Mouse (Mus musculus) ovary, adult 18-20 months (tissue): ENCODE results near the gene Xrcc2.
"Not testable (repeated sequence)": the region's sequence is repeated elsewhere in the genome, so short reads cannot be mapped to it uniquely, and the experiment has no call there.

Source experiments
- DNase-seq: peaks from one replicate; pipeline ENCODE4 v3.0.0; 2022; ENCODE audit warnings: low spot score, mixed read lengths

Xrcc2 gene

DNA sequence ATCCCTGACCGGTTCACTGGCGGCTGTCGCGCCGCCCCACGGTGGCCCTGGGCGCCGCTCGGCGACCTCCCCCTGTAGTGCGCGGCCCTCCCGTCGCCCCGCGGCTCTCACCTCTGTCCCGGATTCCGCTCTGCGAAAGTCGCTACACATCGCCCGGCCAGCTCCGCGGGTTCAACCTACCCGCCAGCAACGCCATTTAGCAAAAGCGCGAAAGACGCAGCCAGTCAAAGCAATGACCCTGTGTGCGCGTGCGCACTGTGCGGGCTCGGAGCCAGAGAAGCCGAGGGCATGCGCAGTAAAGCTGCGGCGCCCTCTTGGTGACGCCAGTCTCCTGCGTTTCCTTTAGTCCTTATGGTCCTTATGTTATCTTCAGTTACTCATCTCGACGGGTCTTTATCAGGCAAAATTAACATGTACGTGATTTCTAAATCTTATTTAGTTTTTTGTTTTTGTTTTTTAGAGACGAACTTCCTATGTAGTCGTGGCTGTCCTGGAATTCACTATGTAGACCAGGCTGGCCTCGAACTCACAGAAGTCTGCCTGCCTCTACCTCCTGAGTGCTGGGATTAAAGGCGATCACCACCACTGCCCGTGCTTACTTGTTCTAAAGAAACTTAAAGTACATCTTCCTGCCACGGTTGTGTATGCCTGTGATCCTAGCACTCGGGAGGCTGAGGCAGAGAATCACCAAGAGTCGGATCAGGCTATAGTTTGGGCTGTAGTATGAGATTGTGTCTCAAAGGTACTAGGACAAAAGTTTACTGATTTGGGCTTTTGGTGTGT, at the start of gene Xrcc2:
Xrcc2 (minus strand) TSS at position 259 of the 783 bp plus-strand sequence.
- DNase-seq = peak; percentile 90

DNA sequence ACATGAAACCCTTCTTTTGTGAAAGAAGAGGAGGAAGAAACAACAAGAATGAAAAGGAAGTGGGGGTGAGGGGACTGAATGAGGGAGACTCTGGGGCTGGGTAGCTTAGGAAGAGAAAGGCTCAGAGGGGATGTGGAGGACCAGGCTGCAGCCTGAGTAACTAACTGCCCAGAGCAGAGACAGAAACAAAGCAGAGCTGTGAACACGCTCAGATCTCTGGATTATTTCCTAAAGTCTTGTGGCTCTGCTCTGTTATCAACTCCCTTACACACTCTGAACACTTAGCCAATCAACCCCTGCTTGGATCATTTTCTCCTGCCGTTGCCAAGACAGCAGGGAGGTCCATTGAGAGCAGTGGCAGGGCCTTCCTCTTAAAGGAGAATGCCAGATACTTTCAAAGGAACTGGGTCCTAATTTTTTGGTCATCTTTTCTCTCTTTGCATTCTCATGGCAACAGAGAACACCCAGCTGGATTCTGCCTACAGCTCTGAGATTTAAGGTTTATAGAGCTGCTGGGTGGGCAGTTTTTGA, 48.7 kb upstream of the Xrcc2 start:
- DNase-seq = peak; percentile 34

DNA sequence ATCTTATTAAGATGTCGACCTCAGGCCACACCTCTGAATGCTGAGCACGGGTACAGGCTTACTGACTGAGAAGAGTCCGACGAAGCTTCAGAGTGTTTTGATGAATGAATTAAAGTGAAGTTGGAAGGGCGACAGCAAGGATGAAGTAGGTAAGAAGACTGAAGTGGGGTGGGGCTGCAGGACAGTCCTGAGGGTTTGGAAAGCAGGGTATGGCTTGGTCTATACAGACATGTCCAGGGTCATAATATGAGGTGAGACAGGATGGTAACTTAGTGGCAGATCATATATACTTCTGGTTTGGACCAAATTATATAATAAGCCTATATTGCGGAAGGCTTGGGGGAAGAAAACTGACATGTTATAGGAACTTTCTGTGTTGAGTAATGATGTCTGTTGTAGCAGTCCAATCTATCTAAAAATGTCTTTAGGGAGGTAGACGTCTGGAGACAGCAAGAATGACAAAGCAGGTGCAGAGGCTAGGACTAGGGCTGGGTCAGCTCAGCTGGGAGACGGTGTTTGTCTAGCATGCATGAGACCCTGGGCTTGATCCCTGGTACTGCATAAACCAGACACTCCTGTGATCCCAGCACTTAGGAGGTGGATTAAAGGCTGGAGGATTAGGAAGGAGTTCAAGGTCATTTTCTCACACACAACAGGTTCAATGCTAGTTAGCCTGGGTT, 48.1 kb upstream of the Xrcc2 start:
- DNase-seq = no peak

DNA sequence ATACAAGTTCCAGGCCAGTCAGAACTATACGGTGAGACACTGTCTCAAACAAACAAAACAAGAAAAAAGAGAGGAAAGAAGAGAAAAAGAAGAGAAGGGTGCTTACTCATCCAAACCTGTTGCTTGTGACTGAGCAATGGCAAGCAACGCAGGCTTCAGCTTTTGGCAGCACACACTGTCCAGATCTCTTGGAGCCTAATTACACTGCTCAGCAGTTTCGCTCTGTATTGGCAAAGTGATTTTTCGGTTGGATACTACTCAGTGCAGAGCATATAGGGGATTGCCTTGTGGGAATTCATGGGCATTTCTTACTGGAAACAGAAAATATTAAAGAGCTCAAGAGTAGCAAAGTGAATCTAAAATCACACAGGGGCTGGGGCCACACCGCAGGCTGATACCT, 47.2 kb upstream of the Xrcc2 start:
- no peak for DNase-seq

DNA sequence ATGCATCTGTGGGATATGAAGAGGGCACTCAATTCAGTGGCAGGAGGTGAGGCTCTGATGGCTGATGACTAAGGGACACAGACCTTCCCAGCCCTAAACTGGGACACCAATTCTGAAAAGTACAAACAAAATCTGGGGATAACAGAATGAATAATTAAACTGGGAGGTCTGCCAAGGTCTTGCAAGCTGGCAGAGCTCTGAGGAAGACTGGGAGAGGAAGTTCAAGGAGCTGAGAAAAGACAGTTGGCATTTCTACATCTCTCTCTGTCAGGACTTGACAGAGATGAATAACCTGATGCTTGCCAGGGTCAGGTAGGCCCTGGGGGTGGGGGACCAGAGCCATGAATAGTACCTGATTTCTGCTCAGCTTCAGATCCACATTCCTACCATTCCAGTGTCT, 45.9 kb upstream of the Xrcc2 start:
- DNase-seq = peak; percentile 38

DNA sequence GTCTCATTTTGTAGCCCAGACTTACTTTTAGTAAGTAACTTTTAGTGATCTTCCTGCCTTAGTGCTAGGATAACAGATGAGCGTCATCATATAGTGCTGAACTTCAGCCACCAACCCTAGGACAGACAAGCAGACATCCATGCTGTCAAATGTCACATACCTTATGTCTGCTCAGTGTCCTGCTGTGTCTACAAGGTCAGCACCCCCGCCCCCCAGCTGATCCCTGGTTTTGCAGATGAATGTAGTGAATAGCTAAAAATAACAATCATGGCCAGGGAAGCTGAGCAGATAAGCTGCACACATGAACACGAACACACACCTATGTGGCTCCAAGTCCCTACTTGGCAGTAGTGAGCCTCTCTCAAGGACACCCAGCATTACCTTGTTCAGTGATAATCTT, 43.0 kb upstream of the Xrcc2 start:
- no peak for DNase-seq

DNA sequence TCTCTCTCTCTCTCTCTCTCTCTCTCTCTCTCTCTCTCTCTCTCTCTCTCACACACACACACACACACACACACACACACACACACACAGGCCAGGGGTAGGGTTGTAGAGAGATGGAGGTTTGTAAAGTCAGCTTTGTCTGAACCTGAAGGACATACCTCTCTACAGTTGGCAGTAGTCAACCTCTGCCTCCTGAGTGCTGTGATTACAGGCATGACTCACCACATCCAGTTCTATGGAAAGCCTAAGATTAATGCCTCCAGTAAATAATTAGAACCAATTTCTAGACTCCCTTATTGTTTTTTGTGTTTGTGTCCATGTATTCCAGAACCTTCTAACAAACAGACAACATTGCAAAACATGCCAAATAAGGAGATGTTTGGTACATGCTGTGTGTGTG, 42.3 kb upstream of the Xrcc2 start:
- no peak for DNase-seq

DNA sequence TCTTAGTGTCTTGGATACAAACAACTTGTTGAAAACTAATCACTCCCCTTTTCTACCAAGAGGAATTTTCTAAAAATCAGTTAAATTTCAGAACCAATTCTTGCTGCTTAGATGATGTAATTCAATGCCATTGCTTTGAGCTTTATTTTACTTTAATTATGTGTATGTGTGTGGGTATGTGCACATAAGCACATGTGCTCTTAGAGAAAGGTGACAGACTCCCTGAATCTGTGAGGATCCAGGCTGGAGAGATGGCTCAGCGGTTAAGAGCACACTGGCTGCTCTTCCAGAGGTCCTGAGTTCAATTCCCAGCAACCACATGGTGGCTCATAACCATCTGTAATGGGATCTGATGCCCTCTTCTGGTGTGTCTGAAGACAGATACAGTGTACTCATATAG, 33.3 kb upstream of the Xrcc2 start:
- DNase-seq = not testable (repeated sequence)

DNA sequence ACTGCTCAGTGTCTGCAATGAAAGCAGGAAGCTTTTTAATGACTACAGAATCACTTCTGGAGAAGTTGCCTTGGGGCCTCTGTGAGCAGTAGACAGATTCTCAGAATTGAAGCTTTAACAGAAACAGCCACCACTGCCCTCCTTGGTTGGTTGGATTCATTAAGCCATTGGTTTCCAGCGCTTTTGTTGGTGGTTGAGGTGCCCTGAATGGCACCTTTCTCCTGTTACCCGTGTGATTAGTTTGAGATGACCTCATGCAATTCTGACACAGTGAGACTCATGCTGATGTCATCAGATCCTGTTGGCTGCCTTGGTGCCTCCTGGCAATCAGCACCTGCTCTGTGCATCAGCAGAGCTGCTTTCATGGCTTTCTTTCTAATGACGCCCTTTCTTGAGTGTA, 32.8 kb upstream of the Xrcc2 start:
- no peak for DNase-seq

DNA sequence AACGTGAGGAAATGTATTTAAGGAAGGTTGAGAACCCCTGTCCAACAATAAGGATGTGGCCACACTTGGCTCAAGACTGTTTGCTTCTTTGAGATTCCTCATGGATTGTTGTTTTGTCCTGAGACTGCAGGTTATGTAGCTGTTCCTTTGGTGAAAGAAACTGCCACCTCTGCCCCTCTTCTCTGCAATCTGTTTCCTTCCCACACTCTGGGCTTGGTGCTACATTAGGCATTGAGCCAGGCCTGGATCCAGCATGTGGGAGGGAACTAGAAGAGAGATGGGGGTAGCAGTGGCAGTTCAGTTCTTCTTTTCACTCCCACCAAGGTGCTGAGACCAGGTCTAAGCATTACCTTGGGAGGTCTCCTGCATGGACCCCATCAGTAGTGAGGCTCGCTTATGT, 30.2 kb upstream of the Xrcc2 start:
- DNase-seq = no peak

DNA sequence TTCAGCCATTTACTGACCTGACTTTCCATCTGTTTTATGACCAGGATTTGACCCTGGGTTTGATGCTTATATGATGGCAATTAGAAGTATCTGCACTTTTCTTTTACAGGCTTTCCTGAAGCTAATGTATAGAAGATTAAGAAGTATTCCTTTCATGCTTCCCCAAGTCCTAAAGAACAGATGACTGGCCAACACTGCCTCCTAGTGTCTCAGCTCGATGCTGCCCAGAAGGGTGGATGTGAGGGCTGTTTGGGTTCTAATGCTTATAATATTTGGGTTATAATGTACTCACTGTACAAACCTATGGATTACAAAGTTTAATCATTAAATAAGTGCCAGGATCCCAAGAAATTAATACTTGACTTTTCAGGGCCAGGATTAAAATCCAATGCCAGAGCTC, 28.7 kb upstream of the Xrcc2 start:
- DNase-seq = no peak

DNA sequence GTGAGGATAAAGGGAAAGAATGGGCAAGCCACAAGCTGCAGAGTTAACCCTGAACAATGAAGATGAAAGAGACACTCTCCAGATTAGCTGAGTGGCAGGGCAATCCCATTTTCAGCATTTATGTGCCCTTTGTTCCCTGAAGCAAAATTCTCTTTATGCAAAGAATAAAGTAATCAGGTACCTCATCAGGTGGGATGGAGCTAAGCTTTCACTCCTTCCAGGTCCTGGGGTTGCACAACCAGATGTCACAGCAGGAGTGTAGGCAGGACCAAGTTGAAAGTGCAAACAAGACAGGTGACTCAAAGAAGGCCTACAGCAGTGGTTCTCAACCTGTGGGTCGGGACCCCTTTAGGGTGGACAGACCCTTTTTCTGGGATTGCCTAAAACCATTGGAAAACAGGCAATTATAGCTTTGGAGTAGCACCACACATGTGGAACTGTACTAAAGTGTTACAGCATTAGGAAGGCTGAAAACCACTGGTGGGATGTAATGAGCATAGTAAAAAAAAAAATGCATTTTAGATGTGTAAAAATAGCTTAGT, 18.6 kb upstream of the Xrcc2 start:
- no peak for DNase-seq

DNA sequence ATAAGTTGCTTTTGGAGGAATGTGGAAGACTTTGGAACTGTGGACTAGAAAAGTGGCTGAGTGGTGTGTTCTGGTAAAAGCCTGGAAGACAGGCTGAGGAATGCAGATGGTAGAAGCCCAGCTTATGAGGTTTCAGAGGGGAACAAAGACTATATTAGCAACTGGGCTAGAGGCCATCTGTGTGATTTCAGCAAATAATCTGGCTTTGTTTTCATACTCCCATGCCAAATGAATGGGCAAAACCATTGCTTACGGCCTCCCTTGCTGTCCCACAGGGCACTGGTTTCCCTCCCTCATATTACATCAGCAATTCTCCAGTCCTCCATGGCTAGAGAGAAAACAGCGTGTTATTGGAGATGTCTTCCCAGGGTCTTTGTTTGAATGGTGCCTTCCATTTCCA, 17.4 kb upstream of the Xrcc2 start:
- no peak for DNase-seq

DNA sequence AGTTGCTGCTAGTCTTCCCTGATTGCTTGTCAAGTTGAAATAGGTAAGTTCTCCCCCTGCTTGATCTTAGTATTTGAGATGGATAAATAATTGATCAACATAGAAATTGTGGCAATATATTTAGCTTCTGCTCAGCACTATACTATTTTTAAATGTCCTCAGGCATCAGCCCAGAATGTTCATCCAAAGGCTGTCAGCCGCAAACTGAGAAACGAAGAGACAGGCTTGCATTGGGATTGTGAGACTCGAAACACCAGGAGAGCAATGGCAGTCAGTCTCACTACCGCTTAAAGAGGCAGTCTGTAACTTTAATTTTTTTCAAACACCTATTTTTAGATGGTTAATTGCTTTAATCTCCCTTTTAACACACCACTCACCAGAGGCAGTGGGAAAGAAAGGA, 13.8 kb upstream of the Xrcc2 start:
- DNase-seq = no peak

DNA sequence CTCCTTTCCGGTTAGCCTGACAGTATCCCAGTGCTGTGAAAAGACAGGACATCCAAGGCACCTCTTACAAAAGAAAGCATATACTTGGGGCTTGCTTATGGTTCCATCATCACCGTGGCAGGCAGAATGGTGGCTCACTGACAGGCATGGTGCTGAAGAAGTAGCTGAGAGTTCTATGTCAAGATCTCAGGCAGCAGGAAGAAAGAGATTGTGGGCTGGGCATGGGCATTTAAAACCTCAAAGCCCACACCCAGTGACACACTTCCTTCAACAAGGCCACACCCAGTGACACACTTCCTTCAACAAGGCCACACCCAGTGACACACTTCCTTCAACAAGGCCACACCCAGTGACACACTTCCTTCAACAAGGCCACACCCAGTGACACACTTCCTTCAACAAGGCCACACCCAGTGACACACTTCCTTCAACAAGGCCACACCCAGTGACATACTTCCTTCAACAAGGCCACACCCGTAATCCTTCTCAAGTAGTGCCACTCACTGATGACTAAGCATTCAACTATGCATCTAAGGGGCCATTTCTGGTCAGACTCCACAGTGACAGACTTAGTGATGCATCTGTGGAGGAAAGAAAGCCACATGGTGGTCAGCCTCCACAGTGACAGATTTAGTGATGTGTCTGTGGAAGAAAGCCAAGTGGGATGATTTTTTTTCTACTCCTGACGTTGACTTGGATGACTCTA, 7.5 kb upstream of the Xrcc2 start:
- not testable (repeated sequence) for DNase-seq

DNA sequence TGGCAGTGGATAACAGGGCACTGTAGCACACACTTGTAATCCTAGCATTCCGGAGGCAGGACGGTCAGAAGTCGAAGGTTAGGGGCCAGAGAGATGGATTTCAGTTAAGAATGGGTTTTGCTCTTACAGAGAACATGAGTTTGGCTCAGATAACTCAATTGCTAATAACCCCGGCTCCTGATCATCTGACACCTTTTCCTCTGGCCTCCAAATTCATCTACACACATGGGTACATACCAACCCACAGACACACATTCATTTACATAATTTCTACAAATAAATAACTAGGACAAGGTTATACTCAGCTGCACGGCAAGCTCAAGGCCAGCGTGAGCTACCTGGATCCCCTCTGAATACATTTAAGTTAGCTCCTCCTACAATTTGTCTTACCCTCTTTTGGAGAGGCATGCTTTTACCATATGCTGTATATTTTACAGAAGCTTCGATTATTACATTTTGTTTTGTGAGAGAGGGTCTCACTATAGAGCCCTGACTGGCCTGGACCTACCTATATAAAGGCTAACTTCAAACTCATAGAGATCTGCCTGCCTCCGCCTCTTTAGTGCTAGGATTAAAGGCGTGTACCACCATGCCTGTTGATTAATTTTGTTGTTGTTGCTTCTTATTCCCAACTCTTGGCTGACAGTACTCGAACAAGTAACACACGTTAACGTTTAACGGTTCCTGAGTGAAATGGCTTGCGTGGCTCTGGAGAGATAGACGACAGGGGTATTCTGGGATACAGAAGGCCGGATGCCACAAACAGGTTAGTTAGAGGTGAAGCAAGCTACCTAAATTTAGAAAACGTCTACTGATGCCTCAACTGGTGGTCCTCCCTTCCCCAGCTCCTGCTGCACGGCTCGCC, 691 bp downstream of the Xrcc2 start:
- DNase-seq = no peak

DNA sequence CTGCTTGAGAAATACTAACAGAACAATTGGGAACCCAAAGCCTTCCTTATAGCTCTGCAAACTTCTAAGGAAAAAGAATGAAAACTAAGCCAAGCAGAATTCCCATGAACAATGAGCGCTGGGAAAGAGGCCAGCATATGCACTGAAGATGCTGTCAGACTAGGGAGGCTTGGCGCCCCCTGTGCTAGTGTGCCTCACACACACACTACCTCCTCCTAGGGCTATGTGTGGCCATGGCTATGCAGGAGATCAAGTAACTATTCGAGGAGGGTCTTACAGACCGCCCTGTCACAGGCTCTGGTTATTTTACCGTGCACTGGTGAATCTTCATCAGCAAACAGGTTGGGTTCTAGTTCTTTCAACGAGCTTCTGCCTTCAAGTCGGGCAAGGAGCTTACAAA, 7.7 kb downstream of the Xrcc2 start:
- no peak for DNase-seq

DNA sequence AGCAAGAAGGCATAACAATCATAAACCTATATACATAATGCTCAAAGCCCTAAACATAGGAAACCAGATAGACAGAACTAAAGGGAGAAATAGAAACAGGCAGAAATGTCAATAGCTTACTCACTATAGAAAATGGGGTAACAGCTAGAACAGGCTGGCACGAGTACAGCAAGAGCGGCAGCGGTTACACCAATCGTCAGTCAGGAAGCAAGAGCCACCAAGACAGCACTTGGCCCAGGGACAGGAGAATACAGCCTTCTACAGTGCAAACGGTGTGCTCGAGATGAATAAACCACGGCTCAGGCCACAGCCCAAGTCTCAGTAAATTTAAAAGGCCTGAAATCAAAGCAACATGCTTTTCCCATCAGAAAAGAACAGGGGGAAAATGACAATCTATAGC, 9.4 kb downstream of the Xrcc2 start:
- no peak for DNase-seq

DNA sequence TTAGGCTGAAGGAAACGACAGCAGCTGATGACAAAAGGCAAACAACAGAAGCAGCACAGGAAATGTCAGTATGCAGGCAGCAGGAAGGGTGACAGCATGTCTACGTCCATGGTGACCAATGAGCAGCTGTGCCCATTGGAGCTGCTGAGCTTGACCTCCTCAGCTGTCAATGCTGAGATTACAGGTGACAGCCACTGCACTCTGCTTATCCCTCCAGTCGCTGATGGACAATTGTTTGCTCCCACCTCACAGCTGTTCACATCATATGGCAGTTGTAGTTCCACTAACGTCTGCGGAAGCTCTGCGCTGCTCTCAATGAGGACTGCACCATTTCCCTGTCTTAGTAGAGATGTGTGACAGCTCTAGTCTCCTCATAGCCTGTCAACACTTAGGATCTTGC, 9.8 kb downstream of the Xrcc2 start:
- no peak for DNase-seq

DNA sequence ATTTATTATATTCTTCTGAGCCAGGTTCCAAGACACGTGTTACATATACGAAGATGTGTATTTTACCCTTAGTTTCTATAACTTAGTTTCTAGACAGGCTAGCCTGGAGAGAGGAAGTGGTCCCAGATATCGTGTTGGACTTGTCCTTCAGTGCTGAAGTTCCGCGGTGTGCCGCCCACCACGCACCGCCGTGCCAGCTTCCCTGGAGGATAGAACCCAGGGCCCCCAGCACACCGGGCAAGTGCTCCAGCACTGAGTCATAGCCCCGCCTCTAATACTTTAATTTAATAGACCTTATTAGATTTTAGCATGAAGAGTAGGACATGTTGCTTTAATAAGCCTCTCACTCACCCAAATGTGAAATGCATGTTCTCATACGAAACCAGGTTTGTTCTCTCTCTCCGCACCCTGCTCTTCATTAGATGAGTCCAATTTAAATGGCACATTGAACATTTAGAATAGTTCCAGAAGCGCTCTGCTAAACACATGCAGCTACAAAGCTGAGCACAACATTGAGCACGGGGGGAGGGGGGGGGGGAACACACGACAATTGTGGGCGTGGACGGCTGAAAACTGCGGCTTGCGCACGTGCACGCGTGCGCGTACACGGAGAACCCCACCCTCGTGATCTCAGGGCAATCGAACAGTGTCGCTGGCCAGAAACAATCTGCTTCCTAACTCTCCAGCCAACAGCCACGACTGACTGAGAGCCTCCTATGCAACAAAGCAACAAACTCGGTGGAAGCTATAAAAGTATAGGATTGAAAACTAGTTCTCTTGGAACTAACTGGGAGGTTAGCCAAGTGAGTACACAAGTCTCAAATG, 33.7 kb downstream of the Xrcc2 start:
- no peak for DNase-seq

DNA sequence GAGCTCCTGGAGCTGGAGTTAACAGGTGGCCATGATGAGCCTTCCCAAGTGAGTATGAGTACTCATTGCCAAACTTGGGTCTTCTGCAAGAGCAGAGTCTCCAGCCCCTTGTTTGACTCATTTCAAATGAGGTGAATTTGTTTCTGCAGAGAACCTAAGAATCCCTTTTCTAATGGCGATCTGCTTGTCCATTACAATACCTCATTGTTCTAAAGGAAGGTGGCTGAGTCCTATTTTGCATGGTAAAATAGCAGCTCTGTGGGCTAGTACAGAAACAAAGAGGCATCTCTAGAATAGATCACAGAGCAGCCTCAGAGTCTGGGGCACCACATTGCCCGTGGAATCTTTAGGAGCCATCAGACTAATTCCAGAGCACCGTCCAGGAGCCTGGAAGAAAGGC, 34.6 kb downstream of the Xrcc2 start:
- no peak for DNase-seq
